Mouse (Mus musculus) layer of hippocampus, postnatal 14 days (tissue): ENCODE measurements around the gene Slc16a2. TPM values are rescaled to one million over a fixed set of nuclear protein-coding genes. Genes with fewer than 3 reads are reported as not detected.

Experiments used
- DNase-seq, 2 experiments: peaks; one replicate each; pipeline ENCODE4 v3.0.0; 2021 to 2022; ENCODE audit warnings: low spot score in 2 of 2, mixed read lengths in 1 of 2
- total RNA-seq, 2 experiments: library from RNA; stranded (reverse); gene quantifications; 2 replicates each; pipeline ENCODE4 v1.2.3; 2021

Slc16a2 gene
- total RNA-seq, 2 experiments from 2014 or later = 65.9 to 76.3 TPM

DNA sequence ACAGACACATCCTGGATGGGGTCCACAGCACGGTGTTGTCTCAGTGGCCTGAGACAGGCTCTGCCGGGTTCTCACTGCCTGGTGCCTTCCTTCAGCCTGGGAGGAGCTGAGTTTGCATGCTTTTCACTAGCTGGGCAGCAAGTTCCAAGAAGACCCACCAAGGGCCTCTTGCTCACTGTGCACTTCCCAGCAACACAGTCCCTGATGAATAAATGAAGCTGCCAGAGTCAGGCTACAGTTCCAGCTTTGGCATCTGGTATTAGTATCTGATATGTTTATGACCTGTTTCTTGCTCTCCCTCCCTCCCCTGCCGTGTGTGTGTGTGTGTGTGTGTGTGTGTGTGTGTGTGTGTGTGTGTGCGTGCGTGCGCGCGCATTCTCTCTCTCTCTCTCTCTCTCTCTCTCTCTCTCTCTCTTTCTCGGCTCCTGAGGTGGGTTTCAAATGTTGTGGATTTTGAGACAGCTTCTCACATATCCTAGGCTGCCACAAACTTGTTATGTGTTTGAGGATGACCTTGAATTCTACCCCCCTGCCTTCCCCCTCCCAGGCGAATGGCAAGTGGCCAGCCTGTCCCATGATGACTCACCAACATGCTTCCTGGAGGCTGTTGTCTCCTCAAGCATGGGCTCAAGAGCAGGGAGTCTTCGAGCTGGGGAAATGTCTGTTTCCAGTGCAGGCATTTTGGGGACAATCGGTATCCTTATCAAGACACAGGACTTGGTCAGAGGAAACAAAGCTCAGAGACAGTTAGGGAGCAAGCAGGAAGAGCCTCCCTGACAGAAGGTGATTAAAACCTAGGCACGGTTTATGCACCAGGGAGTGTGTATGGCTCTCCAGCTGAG lies 80.3 kb downstream of the Slc16a2 start:
- DNase-seq = no peak

DNA sequence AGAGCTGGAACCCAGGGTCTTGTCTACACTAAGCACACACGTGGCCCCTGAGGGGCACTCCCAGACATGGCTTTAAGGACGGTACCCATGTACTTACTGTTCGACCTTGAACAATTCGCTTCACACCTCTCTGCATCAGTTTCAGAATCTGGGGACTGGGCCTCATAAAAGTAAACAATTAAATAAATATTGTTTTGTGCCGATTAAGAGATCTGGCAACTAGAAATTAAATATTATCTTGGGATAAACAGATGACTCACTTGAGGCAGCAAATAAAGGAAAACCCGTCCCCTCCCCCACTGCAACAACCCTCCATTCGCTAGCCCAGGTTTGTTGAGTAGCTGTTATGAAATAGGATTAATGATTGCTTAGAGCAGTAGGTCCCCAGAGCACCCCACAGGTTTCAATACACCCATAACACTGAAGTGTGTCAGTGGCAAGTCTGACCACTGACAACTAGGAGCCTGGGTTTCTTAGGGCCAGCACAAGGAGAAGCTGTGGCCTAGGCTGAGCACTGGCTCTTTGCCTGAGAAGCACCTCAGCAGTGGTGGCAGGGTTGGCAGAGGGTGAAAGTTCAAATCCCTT lies 87.7 kb downstream of the Slc16a2 start:
- DNase-seq = no peak

DNA sequence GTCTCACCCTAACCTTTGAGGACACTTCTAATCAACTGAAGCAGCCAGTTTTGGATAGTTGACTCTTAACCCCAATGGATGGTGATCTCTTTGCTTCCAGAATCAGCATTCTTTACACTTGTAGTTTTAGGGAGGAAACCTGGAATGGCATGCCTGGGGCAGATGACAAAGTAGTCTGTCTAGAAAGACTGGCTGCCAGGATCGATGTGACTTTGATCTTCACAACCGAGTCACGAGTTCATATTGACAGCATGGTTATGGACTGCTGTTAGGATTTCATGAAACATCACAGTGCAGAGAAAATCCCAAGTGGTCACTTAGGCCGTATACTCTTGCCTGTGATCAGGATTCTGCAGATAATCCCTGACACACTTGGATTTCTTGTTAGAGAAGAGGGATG lies 88.7 kb downstream of the Slc16a2 start:
- DNase-seq = no peak

DNA sequence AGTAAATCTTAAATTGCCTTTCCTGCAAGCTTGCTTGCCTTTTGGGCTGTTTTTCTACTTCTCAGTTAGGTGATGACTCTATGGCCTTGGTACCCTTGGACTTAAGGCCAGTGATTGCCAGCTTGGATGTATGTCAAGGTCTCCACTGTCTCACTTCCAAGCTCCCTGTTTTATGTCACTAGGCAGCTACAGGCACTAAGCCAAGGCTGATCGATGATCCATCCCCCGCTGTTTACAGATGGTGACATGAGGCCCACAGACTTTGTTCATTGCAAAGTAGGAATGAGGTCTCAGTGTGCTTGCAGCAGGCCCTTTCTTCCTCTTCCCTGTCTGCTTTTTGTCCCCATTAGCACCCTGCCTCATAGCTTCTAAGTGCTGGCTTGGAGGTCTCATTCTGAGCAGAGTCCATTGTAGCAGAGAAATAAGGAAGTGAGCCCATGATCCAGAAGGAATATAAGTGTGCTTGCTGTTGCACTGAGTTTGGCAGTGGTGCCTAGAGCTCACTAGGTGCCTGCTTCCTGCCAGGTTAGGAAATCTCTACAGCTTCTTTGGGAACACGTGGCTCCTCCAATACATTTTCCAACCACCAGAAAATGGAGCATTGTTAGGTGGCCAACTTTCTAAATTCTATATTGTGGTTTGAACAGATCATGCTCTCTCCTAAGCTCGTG lies 89.6 kb downstream of the Slc16a2 start:
- DNase-seq = no peak

DNA sequence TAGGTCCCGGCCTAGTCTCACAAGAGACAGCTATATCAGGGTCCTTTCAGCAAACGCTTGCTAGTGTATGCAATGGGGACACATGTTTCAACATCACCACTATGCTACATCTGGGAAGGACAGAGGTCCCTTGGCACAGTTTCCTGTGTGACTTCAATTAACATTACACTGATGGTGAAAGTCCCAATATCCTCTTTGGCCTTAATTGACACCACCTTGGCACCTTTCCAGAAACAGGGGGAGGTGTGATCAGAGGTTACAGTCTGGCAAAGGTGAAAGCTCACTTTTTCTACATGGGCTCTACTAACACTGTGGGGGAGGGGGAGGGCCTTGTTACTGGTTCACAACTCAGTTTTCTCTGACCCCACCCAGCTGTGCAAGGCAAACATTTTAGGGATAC lies 99.3 kb downstream of the Slc16a2 start:
- DNase-seq = no peak

DNA sequence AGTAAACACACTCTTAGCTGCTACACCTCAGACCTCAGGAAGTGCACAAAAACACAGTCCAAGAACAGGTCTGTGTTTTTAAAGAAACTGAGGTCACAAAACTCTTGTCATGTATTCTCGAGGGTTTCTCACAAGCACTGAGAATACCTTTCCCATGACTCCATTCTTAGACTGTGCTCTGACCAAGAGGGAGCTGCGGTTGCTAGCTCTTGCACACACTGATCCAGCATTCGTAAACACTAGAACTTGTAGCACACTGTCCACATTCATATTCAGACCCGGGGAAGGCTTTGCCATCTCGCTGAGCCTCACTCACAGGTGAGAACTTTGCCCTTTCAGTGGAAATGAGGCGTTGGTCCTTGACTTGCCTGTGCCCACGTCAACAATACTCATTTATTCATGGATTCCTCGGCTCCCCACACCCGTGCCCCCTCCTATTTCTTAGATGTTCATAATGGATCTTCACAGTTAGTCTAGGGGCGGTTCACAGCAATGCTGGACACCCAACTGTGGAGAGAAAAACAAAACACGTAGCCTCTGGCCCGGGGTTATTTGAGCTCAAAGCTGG lies 102.1 kb downstream of the Slc16a2 start:
- no peak for DNase-seq

DNA sequence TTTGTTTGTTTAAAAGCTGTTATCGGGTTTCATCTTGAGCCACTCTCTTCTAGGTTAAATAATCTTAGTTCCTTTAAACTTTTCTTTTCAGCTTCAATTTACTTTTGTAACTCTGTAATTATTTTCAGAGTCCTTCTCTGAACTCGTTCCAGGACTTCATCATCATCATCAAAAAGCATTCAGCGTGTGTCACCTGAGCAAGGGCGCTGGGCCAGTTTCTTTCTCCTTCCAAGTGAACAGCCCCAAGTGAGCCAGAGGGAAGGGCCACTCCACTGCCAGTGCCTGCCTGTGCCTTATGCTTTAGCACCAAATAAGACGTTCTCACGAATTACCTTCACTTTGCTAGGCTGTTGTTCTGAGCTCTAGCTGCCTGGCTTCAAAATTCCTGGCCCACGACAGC lies 108.9 kb downstream of the Slc16a2 start:
- no peak for DNase-seq

DNA sequence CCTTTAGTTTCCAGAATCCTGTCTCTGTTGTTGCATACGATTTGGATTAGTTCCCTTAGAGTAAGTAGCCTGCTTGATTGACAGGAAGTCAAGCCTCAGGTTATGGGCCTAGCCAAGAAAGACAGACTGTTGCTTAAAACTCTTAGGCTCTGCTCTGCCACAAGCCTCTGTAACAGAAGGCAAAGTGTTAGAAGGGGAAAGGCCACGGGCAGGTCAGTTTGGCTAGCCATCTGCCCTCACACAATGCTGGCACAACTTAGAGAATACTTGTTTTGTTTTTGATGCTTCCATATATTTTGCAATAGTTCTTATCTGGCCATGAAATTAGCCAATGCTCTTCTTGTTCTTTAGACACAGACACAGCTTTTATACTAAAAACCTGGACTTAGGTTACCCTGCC lies 112.1 kb downstream of the Slc16a2 start:
- DNase-seq = no peak

DNA sequence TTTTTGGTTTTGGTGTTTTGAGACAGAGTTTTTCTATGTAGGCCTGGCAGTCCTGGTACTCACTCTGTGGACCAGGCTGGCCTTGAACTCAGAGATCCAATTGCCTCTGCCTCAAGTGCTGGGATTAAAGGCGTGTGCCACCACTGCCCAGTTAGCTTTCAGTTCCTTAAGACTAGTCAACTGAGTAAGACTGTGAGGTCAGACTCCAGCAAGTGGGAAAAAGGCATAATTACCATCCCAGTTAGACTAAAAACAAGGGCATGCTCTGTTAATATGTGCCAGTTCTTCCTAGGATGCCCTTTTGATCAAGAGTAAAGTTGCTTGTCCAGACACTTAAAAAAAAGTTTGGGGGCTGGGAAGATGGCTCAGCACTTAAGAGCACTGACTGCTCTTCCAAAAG lies 113.2 kb downstream of the Slc16a2 start:
- DNase-seq = no peak

DNA sequence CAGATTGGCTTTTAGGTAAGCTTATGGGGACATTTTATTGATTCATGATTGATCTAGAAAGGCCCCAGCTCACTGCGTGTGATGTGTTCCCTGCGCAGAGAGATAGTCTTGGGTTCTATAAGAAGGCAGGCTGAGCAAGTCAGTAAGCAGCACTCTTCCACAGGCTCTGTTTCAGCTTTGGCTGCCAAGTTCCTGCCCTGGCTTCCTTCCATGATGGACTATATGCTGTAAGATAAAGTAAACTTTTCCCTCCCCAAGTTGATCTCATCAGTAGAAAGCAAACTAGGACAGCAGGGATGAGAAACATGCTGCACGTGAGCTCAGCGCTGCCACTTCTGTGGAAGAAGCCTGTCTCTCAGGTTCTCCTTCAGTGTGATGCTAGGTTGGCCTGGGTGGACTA lies 117.2 kb downstream of the Slc16a2 start:
- no peak for DNase-seq

DNA sequence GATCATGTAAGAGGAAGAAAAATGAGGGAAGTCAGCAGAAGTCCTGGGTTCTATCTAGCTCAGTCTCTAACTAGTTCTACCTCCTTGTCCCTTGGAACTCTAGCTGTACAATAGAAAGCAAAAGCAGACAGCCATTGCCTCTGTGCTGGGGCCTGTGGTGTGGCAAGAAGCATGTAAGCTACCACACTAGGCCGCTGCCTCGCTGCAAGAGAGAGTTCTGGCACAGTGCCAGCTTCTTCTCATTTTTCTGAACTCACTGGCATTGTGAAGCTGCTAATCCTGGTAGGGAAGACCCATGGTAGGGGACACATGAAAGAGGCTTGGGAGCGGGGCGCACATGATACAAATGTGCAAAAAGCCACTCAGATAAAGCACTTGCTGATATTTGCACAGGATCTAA lies 117.8 kb downstream of the Slc16a2 start:
- DNase-seq = peak in 1 of 2 experiments; percentile 29

DNA sequence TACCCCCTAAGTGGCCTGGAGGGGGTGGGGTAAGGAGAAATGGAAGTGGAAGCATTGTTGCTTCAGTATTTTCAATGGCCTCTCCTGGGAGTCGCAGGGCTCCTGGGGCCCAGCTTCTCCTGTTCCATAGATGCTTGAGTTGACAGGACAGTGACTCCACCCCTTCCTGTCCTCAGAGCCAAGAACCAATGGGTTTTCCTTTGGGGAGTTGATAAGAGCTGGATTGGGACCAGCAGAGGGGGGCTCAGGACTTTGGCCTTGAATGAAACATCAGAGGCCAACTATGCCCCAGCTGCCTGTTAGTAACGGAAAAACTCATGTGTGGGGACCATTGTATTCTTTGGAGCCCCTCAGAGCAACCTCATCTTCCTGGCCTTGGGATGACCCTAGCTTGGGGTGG lies 124.0 kb downstream of the Slc16a2 start:
- no peak for DNase-seq

DNA sequence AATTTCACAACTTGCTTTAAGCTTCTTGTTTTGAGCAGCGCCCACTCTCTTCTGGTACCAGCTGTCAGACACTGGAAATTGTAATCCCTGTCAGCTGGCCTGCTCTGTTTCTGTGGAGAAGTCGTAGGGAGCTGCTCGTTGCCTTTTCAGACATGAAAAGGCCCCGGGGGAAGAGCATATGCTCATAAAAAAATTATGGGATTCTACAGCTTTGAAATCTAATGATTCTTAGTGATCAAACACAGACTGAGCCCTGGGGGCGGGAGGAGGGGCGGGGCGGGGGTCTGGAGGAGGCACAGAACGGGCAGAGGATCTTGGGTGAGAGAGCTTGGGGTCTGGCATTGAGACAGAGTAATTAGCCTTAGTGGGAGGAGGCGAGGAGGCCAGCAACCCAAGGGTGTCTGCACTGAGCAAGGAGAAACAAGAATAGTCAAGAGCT lies 125.7 kb downstream of the Slc16a2 start:
- peak; percentile 19 to 54 for DNase-seq

DNA sequence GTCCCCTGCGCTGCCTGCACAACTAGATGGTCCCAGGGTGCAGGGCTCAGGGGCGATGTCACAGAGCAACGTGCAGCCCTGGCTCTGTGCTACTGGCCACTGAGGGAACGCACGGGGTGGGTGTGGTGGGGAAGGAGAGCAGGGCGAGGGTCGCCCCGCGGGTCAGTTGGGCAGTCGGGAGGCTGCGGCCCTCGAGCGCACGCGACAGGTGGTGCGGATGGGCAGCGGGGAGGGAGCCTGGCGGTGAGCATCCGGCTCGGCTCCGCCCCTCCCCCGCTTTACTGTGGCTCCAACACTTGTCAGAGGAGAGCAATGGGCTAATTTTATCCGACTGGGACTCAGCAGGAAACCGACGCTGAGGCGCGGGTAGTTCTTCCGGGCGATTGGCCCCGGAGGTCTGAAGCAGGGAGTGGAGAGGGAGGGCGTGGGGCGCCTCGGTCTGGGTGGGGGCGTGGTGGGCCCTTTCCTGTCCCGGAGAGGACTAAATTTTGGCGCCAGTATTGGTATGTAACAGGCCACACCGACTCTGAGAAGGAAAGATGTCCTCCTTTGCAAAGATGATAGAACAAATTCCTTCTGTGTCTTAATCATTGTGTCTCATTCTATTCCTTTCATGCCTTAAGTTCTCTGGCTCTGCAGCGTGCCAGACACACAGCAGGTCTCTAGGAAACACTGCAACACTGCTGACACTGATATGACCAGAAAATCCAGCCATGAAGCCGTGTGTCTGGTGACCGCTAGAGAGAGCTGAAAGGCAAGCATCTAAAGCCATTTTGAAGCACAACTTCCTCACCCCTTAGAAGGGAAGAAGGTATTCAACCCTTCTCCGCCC lies 126.4 kb downstream of the Slc16a2 start:
- DNase-seq = peak; percentile 52 to 53

DNA sequence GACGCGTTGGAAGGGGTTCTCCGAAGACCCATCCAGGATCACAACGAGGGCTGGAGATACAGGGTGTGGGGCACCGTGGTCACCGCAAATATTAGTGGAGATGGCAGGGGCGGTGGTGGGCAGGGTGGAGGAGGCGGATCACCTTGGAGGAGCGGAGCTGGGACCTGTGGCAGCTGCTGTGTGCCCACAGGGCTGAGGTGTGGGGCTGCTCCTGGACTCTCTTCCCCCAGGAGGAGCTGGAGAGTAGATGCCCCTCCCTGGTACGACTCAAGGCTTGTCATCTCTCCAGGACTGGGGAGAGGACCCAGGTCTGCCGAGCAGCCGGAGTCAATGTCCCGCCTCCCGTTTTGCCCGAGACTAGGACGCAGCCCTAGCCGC lies 127.0 kb downstream of the Slc16a2 start:
- DNase-seq = no peak

DNA sequence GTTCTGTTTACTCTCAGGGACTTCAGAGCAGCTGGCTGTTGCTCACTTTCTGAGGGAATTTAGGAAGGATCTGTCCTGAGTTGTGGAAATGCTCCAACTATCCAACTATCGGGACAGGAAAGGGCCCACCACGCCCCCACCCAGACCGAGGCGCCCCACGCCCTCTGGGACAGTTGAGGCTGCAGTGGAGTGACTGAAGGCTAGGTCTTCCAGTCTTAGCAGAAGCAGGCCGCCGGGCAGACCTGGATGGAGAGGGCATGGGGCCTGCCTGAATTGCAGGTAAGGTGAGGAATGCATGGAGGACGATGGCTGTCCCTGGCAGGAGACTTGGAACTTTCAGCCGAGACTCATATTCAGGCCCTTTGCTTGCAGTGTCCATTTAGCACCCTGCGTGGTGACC lies 127.4 kb downstream of the Slc16a2 start:
- no peak for DNase-seq

DNA sequence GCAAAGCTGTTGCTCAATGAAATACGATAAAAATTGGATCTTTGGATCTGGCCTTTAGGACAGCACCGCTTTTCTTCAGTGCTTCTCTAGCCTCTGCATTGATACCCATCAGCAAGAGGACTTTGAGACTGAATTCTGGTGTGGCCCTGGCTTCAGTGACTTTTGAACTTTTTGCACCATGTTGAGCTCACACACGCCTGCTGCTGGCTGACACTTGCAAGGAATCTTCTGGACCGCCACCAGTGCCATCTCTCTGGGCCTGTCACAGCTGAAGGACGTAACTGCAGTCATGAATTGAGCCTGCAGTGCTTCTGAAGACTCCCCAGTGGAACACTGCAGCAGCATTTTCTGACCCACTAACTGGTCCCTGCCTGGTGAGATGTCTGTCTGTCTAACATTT lies 128.9 kb downstream of the Slc16a2 start:
- DNase-seq = no peak

DNA sequence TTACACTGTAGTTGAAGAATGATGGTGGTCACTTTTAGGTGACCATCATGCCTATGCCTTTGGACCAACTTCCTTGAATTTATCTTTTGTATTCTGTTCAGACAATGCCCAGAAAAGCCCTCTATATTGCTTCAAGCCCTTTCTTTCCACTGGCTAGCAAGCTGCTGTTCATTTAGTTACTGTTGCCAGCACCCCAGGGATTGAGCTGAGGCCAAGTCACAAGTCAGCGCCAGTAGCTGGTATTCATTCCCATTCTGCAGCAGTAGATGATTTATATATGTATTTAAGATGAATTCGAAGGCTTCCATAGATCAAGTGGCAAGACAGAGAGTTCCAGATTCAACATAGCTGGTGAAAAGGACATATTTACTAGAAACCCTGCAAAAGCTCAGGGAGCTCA lies 133.2 kb downstream of the Slc16a2 start:
- no peak for DNase-seq

DNA sequence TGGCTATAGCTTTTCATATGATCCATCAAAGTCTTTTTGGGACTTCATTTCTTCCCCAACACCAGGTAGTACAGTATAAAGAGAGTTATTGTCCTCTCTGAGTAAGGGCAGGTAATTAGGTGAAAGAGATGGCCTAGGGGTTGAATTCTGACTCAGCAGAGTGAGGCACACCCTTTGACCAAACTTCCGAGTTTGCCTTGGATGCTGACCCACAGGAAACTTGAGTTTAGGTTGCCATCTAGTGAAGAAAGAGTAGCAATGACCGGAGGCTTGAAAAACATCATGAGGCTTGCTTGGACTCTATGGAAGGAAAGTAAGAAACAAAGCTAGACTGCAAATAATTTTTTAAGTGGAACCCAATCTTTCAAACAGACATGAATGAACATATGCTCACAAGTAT lies 147.1 kb downstream of the Slc16a2 start:
- DNase-seq = peak in 1 of 2 experiments; percentile 28

DNA sequence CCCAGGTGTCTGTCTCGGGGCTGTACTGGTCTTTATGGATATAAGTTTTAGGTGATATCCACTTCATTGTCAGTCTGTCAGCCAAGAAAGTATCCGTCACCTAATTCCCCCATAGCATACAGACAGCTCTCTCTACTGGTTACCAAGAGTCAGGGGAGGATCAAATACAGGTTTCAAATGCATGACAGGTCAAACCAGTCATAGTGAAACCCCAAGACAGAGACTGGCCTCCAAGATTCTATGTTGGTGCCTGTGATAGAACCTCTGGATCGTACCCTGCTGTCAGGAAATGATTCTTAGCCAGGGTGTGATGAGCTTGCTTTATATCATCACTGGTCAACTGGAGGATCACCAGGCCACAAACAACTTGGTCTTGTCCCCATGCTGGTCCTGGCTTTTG lies 148.0 kb downstream of the Slc16a2 start:
- DNase-seq = no peak

DNA sequence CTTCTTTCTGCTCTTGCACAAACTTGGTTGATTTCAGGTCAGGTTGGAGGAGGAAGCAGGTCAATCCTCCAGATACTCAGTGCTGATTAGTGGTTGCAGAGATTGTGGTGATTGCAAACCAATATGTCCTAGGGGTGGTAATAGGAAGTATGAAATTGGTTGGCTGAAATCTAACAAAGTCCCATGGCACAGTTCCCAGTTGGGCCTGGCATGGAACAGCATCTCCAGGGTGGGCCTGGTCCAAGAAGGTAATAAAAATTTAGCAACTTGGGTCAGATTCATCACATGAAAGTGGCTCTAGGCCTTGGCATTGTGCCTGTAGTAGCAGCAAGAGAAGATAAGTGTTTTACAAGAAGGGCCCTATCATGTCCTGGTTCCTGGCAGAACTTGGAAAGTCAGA lies 151.5 kb downstream of the Slc16a2 start:
- DNase-seq = no peak
